Mouse (Mus musculus) forebrain, embryonic 13.5 days (tissue): ENCODE measurements around the gene Gm21858. TPM values are rescaled to one million over a fixed set of nuclear protein-coding genes. Genes with fewer than 3 reads are reported as not detected.
"Not testable (repeated sequence)": the region's sequence is repeated elsewhere in the genome, so short reads cannot be mapped to it uniquely, and the experiment has no call there.

Experiments
- ATAC-seq: fragments of 200-750 bp; cut with Nextera tagmentation; 2 replicates; pipeline ENCODE4 v1.8.0; 2017
- H3K27ac ChIP-seq: fragments of 300-500 bp; sonication (generic); 2 replicates; pipeline ENCODE4 v1.5.1; 2015; ENCODE audit warnings: inconsistent platforms, mild to moderate bottlenecking, moderate library complexity
- H3K27me3 ChIP-seq: fragments of 300-500 bp; sonication (generic); 2 replicates; pipeline ENCODE4 v1.6.1; 2015; ENCODE audit warnings: mild to moderate bottlenecking, inconsistent platforms
- H3K36me3 ChIP-seq: fragments of 300-500 bp; sonication (generic); 2 replicates; pipeline ENCODE4 v1.6.1; 2015; ENCODE audit warnings: mild to moderate bottlenecking, inconsistent platforms; ENCODE audit not compliant: poor library complexity, severe bottlenecking
- H3K4me1 ChIP-seq: fragments of 300-500 bp; sonication (generic); 2 replicates; pipeline ENCODE4 v1.6.1; 2015; ENCODE audit warnings: inconsistent platforms
- H3K4me2 ChIP-seq: fragments of 300-500 bp; sonication (generic); 2 replicates; pipeline ENCODE4 v1.6.1; 2015; ENCODE audit warnings: inconsistent platforms, mild to moderate bottlenecking, moderate library complexity
- H3K4me3 ChIP-seq: fragments of 300-500 bp; sonication (generic); 2 replicates; pipeline ENCODE4 v1.5.1; 2015; ENCODE audit warnings: mild to moderate bottlenecking, inconsistent platforms
- H3K9ac ChIP-seq: fragments of 300-500 bp; sonication (generic); 2 replicates; pipeline ENCODE4 v1.6.1; 2015; ENCODE audit warnings: mild to moderate bottlenecking, inconsistent platforms
- H3K9me3 ChIP-seq: fragments of 300-500 bp; sonication (generic); replicated peaks from 2 replicates; pipeline ENCODE4 v1.6.1; 2016; ENCODE audit warnings: inconsistent platforms
- WGBS: fragments of 180-500 bp; shearing (Covaris S2); methylation state at CpG from one replicate; pipeline ENCODE4 v1.1.7; 2015; 5-methylcytosine and 5-hydroxymethylcytosine counted together
- polyA plus RNA-seq: library from polyadenylated mRNA; unstranded; fragments of >200 nt; fragmentation: Nextera tagmentation; extraction: Ambion mirVana; gene quantifications from 2 replicates; pipeline ENCODE4 v1.2.1, GENCODE M21; 2015

Gene Gm21858
- polyA plus RNA-seq: not detected in 2 replicates

DNA sequence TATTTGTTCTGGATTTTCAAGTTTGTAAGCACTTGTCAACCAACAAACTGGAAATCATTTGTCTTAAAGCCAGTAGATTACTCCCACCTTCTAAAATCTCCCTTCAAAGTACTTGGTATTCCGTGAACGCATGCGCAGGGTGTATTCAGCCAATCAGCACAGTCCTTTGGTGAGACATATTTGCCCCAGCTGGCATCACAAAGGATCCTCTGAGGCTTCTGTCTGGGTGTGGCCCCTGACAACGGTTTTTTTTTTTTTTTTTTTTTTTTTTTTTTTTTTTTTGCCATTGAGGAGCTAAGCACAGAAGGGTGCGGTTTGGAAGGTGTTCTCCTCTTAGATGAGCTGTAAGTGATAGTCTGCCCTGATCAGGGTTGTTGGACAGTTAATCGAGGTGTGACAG is at the start of gene Gm21858:
TSS of gene Gm21858 (plus strand) at position 301 of the 400 bp plus-strand sequence.
- not testable (repeated sequence) for H3K4me3 ChIP-seq, H3K4me2 ChIP-seq, H3K4me1 ChIP-seq, H3K9ac ChIP-seq, H3K27me3 ChIP-seq, ATAC-seq, H3K9me3 ChIP-seq, H3K27ac ChIP-seq, H3K36me3 ChIP-seq
- no CpG with 5 or more reads among the region's 6 CpGs for WGBS
